ENCODE assay signal across 47 mouse cellular contexts in genomic region chr12:76253090-76253489, GRCm38 (mm10). TPM values are rescaled to one million over a fixed set of nuclear protein-coding genes. Genes with fewer than 3 reads are reported as not detected.
"Had no signal": no experiment of that assay in that cellular context is flagged by ENCODE, and none has a peak within 500 bp of the region (broad histone marks: within the 10 kb centered on the region; RNA-seq: fewer than 3 reads in every experiment).

No protein-coding gene starts in this region.

- ATAC-seq: hindbrain, embryonic 16.5 days; hindbrain, postnatal 0 days; inflammation-experienced regulatory T-cells, adult 6 months; intestine, embryonic 15.5 days; intestine, embryonic 16.5 days; intestine, postnatal 0 days had no signal

- H3K27me3 ChIP-seq: heart, embryonic 13.5 days; heart, embryonic 15.5 days; hindbrain, embryonic 12.5 days; hindbrain, embryonic 15.5 days; intestine, embryonic 15.5 days; kidney, embryonic 15.5 days had no signal

- H3K36me3 ChIP-seq: heart, embryonic 10.5 days; heart, embryonic 13.5 days; heart, embryonic 15.5 days; hindbrain, embryonic 10.5 days; hindbrain, embryonic 12.5 days; hindbrain, embryonic 13.5 days; hindbrain, embryonic 15.5 days; intestine, embryonic 15.5 days; kidney, embryonic 15.5 days had no signal

- DNase-seq: heart, postnatal 10 days; heart, postnatal 14 days; heart, postnatal 36 days; heart, postnatal 4 days; kidney, adult 11 months; kidney, adult 18-20 months; kidney, adult 2 months; kidney, adult 8-10 months; kidney, adult 9 months; kidney, postnatal 10 days; kidney, postnatal 14 days; kidney, postnatal 25 days; kidney, postnatal 36 days; kidney, postnatal 4 days; layer of hippocampus, adult 9-11 months; layer of hippocampus, postnatal 36 days had no signal

- H3K9ac ChIP-seq: heart, embryonic 13.5 days; heart, embryonic 15.5 days; hindbrain, embryonic 12.5 days; hindbrain, embryonic 13.5 days; hindbrain, embryonic 14.5 days; hindbrain, embryonic 15.5 days; intestine, embryonic 15.5 days; kidney, embryonic 15.5 days had no signal

- H3K9me3 ChIP-seq: heart, embryonic 10.5 days; heart, embryonic 13.5 days; heart, embryonic 15.5 days; hindbrain, embryonic 10.5 days; hindbrain, embryonic 12.5 days; hindbrain, embryonic 13.5 days; hindbrain, embryonic 15.5 days; intestine, embryonic 15.5 days; kidney, embryonic 15.5 days had no signal

- H3K4me3 ChIP-seq: heart, embryonic 10.5 days; heart, embryonic 13.5 days; heart, embryonic 15.5 days; hindbrain, embryonic 10.5 days; hindbrain, embryonic 12.5 days; hindbrain, embryonic 13.5 days; hindbrain, embryonic 15.5 days; intestine, embryonic 15.5 days; kidney, embryonic 15.5 days; layer of hippocampus, adult 2 months; left cerebral cortex, adult 2 months had no signal

- H3K27ac ChIP-seq: heart, embryonic 13.5 days; heart, embryonic 15.5 days; hindbrain, embryonic 10.5 days; hindbrain, embryonic 12.5 days; hindbrain, embryonic 13.5 days; hindbrain, embryonic 14.5 days; hindbrain, embryonic 15.5 days; hindbrain, postnatal 0 days; intestine, embryonic 15.5 days; kidney, embryonic 15.5 days; layer of hippocampus, adult 2 months; left cerebral cortex, adult 2 months had no signal

- H3K4me2 ChIP-seq: heart, embryonic 11.5 days; heart, embryonic 13.5 days; heart, embryonic 15.5 days; hindbrain, embryonic 12.5 days; hindbrain, embryonic 13.5 days; hindbrain, embryonic 14.5 days; hindbrain, embryonic 15.5 days; intestine, embryonic 15.5 days; kidney, embryonic 15.5 days had no signal

RNA-seq across cellular contexts. Expression of gene Tex21, which starts 6.5 kb away (rescaled TPM):
- total RNA-seq: heart, postnatal 10 days; heart, postnatal 14 days; heart, postnatal 25 days; heart, postnatal 36 days; heart, postnatal 4 days; hematopoietic stem cell, adult 5-6 weeks; hindbrain, postnatal 0 days; layer of hippocampus, adult 18-20 months; layer of hippocampus, adult 2 months; layer of hippocampus, adult 8-10 months; layer of hippocampus, postnatal 10 days; layer of hippocampus, postnatal 14 days; layer of hippocampus, postnatal 25 days; layer of hippocampus, postnatal 36 days; left cerebral cortex, adult 18-20 months; left cerebral cortex, adult 2 months had no signal
- polyA plus RNA-seq: heart, embryonic 11.5 days; heart, embryonic 15.5 days; heart, embryonic 16.5 days; hindbrain, embryonic 10.5 days; hindbrain, embryonic 11.5 days; hindbrain, embryonic 12.5 days; hindbrain, embryonic 15.5 days; hindbrain, embryonic 16.5 days; hindbrain, postnatal 0 days; inflammation-experienced regulatory T-cells, adult 6 months; intestine, embryonic 14.5 days; intestine, embryonic 15.5 days; intestine, postnatal 0 days; kidney, embryonic 14.5 days; kidney, embryonic 15.5 days; large intestine, adult 2 months had no signal
